Mouse (Mus musculus) T-helper 1 cell (primary cell): ENCODE results near the gene Ptger1.

Source experiments
- in situ Hi-C: fragments of 300-600 bp; cut with MboI, MseI; formaldehyde crosslinking; loops from one replicate; pipeline ENCODE4 v1.15.1; 2025; ENCODE audit warnings: high pct_unique_total_duplicates

Ptger1 gene

DNA sequence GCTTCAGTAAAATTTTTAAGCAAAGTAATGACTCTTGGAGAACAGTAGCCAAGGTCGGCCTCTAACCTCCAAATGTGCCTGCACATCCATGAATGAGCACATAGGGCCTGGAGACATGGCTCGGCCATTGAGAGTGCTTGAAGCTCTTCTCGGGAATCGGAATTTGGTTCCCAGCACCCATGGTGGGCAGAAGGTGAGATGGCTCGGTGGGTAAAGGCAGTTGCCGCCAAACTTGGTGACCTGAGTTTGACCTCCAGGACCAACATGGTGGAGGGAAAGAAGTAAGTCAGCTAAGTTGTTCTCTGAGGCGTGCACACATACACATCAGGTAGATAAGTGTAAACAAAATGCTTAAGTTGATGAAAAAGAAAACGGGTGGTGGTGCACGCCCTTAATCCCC, 10.4 kb upstream of the Ptger1 start:
- in situ Hi-C loops = no loop called here

DNA sequence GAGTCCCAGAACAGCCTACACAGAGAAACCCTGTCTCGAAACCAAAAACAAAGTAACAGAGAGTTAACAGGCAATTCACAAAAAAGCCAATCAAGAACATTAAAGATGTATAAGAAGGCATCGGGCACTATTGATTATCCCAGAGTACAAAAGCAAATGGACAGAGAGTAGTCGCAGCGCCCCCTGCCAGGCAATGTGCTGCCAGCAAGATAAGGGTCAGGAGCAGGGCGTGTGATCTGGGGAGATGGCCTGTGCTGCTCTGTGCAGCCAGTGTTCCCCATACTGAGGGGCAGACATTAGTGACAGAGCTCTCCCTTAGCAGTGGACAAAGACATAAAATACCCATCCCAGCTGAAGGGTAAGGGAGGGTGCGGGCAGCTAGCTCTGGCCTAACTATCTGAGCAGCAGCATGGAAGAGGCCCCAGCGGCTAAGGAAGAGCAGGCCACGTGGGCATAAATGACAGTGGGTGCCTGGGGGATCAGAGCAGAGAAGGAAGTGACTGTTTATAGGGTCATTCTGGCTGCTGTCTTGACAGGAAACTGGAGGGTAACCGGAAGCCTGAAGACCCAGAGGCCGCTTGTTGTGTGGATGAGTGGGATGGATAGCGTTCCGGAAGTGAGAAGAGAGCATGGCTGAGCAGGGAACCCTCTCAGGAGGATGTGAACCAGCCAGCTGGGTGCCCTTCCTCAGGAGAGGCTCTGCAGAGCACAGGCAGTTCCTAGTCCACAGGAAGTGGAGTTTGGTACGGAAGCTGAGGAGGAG, 9.8 kb upstream of the Ptger1 start:
- in situ Hi-C loops = no loop called here

DNA sequence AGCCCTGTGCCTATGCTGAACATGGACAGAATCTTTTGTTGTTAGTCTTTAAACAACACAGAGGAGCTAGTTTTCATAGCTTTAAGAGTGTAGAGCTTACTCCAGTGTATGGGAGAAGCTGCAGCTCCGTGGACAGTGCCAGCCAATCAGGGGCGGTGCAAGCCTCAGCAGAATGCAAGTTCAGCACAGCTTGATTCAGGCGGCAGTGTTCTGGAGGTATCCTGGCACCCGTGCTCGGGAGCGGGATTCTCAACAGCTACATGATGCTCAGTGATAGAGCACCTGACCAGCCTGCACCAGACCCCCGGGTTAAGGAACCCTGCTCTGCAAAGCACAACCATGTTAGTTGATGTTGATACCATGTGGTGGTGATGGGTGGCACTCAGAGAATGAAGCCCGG, 5.9 kb upstream of the Ptger1 start:
- in situ Hi-C loops = no loop called here

DNA sequence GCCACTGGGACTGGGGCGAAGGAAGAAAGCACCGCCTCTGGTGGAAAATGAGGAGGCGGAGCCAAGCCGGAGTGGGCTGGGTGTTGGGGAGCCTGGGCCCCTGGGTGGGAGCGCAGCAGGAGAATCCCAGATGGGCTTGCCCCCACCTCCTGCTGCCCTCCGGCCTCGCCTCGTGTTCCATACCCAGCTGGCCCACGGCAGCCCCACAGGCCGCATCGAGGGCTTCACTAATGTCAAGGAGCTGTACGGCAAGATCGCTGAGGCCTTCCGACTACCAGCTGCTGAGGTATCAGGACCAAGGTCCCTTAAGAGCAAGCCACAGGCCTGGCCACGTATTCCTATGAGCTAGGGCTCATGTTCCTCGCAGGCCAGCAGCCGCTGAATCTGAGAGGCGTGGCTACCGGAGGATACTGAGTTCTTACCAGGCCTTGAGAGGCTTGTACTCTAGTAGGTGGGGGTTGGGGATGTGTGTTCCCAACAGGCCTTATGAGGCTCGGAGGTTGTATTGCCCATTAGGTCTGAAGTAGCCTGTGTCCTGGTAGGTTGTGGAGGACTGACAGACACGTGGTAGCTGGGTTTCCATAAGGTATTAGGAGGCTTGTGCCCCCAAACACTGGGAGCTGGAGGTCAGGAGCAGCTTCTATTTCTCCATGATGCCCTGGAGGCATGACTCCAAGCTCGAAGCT, 5.3 kb upstream of the Ptger1 start:
- in situ Hi-C loops = no loop called here

DNA sequence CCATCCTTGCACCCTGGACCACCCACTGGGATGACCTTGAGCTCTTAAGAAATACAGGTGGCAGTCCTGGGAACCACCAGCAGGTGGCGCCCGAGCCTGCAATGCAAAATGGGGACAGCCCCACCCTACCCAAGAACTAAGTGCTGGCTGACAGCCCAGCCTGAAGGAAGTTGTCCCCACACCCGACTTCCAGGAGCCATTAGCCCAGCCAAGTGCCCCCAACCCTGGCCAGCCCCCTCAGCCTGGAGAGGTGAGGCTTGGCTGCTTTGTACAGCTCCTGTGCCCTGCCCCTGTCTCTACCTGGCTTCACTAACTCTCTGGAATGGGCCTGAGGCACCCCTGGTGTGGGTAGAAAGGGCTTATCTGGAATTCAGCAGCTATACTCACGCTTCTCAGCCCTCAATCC, 4.1 kb upstream of the Ptger1 start:
- in situ Hi-C loops = no loop called here

DNA sequence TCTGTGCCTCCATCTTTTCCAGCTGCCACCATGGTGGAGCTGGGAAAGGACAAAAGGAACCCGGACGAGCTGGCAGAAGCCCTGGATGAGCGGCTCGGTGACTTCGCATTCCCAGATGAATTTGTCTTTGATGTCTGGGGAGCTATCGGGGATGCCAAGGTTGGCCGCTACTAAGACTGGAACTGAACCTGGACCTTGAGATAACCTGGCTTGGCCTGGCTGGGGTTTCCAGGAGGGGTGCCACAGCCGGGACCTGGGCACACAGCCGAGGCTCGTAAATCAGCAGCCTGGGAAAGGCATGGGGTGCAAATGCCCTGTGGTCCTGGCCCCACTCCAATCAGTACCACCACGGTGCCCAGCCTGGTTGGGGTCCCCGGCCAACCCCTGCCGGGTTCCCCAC, 2.4 kb upstream of the Ptger1 start:
- in situ Hi-C loops = no loop called here

DNA sequence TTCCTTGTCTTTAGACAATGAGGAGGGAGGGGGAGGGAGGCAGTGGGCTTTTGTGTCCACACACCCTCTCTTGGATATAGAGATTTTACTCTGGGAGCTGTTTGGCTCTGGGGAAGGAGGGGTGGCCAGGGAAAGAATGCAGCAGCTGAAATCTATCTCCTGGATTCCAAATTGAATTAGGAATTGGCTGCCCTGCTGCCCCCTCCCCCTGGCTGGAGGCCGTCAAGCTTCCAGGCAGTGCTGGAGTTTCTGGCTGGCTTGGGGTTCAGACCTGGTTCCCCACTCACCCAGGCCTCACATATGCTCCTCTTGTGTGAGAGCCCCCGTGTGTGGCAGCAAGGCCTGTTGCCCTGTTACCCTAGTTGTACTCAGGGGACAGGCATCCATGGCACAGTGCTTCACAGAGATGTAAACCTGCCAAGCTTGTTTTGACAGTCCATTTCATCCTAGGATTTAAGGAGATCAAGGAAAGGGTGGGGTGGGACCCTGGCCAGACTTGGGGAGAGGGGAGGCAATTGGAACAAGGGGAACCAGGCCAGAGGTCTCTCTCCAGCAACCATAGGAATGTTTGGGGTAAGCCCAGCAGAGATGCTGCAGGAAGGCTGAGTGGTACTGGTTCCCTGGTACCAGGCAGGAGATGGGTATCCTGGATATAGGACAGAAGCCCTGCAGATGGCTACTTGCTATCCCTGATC, 1.4 kb upstream of the Ptger1 start:
- in situ Hi-C loops = no loop called here

DNA sequence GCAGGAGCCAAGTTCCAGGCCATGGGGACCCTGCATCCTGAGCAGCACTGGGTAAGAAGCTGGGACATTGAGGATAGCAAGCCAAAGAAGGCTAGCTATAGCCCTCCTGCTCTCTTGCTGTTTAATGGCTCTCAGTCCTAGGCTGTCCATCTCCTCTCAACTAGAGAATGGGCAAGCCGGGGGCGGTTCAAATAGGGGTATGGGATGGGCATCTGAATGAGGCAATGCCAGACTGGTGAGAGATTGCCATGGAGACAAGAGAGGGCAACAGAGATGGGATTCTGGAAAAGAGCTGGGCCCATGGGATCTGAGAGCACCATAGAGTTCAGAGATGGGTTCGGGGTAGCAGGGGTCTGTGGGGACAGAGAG, 372 bp downstream of the Ptger1 start:
- in situ Hi-C loops = no loop called here

DNA sequence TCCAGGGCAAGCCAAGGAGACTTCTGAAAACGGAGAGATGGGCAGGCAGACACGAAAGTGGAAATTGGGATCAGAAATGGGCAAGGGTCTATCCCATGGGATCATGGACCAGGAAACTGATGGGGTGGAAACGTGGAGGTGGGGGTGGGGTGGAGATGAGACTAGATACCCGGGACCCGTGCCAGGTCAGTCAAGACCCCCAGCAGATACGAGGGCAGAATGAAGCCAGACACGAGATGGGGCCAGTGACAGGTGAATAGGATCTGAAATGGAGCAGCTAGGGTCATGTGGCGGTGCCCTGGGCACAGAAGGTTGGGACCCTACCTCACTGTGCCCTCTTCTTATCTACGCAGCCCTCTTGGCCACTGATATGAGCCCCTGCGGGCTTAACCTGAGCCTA, 1.0 kb downstream of the Ptger1 start:
- in situ Hi-C loops = no loop called here

DNA sequence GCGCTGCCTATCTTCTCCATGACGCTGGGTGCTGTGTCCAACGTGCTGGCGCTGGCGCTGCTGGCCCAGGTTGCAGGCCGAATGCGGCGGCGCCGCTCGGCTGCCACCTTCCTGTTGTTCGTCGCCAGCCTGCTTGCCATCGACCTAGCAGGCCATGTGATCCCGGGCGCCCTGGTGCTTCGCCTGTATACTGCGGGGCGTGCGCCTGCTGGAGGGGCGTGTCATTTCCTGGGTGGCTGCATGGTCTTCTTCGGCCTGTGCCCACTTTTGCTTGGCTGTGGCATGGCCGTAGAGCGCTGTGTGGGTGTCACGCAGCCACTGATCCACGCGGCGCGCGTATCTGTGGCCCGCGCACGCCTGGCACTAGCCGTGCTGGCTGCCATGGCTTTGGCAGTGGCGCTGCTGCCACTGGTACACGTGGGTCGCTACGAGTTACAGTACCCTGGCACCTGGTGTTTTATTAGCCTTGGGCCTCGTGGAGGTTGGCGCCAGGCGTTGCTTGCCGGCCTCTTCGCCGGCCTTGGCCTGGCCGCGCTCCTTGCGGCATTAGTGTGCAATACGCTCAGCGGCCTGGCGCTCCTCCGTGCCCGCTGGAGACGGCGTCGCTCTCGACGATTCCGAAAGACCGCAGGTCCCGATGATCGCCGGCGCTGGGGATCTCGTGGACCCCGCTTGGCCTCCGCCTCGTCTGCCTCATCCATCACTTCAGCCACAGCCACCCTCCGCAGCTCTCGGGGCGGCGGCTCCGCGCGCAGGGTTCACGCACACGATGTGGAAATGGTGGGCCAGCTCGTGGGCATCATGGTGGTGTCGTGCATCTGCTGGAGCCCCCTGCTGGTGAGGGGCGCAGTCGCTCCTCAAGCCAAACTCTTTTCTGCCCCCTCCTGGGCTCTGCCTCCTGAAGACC, 1.8 kb downstream of the Ptger1 start:
- in situ Hi-C loops = no loop called here

DNA sequence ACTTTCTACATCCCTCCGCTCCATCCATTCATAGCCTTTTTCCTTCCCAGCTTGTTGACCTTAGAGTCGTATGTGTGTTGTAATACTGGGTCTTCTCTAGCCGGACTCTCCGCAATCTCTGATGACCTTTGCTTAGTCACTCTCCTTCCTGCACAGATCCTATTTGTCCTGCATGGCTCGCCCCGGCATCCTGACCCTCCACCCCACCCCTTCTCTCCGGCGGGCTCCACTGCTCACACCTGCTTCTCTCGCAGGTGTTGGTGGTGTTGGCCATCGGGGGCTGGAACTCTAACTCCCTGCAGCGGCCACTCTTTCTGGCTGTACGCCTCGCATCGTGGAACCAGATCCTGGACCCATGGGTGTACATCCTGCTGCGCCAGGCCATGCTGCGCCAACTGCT, 2.5 kb downstream of the Ptger1 start:
- in situ Hi-C loops = no loop called here

DNA sequence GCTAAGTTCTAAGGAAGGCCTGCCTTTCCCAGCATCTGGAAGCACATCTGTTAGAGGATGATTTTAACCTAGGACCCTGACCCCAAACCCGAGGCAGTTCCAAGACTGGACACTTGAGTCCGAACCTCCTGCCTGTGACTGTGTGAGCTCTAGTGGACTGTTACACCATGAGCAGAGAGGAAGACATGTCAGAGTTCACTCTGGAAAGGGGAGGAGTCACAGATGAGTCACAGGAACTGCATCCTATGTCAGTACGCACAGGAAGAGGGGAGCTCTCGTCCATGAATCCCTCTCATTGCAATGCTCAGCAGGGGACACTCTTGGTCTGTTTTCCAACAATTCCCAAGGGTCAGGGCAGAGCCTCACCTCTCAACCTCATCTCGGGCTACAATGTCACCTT, 6.5 kb downstream of the Ptger1 start:
- in situ Hi-C loops = no loop called here

DNA sequence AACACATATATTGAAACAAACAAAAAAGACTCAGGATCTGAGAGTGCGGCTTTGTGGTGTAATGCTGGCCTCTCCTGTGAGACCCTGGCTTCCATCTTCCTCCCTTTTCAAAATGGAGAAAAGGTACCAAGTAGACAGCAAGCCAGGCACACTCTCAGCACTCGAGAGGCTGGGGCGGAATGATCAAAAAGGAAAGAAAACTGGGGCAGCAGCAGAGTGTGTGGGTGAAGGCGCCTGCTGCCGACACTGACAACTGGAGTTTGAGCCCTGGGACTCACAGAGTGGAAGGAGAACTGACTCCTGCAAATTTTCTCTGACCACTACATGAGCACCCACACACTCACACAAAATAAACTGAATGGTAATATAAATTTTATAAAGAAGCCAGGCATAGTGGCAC, 8.0 kb downstream of the Ptger1 start:
- in situ Hi-C loops = no loop called here

DNA sequence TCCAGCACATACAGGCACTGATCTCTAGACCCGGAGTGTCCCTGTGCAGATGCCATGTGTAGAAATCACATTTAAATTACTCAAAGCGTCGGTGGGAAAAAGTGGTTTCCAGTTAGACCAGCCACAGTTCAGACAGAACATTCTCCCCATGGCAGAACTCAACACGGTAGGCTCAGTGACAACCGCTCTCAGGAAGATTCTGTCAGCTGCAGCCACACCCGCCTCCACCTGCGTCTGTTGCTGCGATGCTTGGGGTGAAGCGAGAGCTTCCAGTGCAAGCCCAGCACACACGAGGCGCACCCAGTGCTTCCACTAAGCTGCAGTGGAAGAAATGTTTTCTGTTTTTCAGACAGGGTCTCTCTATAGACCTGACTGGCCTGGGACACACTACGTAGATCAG, 13.4 kb downstream of the Ptger1 start:
- in situ Hi-C loops = no loop called here

DNA sequence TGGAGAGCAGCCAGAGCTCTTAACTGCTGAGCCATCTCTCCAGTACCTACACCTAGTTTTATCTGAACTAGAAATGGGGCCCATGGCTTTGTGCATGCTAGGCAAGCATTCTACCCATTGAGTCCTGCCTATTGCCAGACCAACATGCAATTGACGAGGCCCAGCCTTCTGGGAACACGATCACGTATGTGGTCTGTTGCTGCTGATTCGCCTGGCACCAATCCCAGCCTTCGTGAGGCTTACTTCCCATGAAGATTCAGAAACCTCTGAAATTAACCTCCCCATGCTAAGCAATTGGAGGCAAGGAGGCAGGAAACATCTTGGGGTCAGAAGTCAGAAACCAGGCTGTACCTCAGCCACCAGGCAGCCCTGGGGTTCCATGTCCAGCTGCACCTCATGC, 14.1 kb downstream of the Ptger1 start:
- in situ Hi-C loops = no loop called here

DNA sequence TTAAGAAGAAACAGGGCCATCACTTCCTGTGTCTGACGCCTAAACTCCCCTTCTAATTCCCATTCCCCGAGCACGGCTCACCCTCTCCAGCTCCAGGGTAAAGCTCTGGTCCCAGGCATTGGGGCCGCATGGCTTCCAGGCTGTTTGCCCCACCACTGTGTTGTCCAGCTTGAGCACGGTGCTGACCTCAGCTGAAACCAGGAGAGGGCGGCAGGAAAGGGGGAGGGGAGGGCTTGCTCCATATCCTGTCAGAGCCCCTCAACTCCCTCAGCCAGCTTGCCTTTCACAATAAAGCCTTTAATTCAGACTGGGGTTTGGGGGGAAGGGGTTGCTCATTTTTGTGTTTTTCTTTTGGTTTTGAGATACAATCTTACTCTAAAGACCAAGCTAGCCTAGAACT, 14.6 kb downstream of the Ptger1 start:
- in situ Hi-C loops = no loop called here

DNA sequence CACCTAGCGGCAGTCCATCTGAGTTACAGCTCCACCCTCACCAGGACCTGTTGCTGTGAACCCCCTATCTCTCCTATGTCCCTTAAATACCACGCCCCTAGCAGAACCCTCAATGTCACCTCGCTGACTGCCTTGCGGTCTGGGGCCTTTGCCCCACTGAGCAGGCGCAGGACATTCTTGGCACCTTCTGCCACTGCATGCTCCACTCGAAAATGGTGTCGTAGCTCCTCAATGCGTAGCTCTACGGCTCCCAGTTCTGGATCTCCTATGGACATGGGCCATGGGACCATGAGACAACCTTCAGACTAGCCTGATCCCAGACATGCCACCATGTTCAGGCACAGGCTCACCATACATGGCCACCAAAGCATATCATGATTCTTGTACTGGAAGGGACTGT, 18.0 kb downstream of the Ptger1 start:
- in situ Hi-C loops = no loop called here

DNA sequence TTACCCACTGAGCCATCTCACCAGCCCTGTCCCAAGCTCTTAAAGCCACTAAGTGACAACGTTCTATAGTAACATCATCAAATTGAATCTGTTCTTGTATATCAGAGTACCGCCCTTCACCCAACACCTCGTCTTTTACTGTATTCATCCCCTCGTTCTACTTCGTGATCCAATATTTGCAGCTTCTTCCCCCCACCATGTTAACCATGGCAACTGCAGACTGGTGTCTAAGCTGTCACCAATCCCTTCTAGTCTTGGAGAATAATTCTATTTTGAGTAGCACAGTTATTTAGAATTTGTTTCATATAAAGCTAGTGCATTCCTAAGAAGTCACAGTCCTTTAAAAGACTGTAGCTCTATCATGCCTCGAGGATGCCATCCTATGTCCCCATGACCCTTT, 22.8 kb downstream of the Ptger1 start:
- in situ Hi-C loops = no loop called here

DNA sequence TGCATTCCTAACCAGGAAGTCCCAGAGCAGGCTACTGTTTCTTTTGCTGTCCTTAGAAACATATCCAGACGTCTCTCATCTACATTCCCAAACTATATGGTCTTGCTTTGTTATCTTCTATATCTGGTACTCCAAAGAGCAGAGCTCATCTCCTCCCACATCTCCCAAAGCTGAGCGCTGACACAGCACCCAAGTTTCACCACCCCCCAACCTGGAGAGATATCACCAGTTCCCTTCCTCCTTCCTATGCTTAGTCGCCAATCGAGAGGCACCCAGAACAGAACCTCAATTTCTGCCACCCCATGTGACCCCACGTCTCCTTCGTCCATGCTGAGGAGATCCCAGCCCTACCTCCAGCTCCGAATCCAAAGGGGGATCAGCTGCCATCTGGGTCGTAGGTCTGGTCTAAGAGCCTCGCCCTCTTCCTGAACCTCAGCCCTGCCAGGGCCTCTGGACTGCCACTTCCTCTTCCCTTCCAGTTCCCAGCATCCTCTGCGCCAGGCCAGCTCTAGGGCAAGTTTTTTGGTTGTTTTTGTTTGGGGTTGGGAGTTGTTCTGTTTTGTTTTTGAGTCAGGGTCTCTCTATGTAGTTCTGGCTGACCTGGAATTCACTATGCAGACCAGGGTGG, 27.2 kb downstream of the Ptger1 start:
- in situ Hi-C loops = no loop called here

DNA sequence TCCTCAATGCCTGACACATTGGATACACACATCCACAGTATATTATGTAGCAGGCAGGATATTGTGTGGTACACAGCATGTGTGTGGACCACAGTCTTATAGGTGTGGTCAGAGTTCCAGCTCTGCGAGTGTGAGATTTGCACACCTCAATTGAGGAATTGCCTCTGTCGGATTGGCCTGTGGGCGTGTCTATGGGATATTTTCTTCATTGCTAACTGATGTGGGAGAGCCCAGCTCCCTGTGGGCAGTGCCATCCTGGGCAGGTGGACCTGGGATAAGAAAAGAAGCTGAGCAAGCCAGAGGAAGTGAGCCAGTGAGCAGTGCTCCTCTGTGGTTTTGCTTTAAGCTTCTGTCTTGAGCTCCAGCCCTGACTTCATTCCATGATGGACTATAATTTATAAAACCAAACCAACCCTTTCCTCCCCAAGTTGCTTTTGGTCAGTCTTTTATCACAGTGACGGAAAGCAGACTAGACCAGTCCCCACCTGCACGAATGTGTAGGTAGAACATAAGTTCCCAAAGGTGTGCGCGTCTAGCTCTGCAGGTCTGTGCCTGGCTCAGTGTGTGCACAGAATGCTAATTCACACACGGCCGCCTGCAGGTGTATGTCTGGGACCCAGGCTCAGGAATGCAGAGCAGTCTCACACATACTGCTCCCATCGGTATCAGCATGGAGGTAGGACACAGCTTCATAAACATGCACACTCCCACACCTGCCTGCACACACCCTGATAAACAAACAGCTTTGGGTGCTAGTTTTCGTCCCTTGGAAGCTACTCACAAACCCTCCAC, 28.1 kb downstream of the Ptger1 start:
- in situ Hi-C loops = no loop called here
